Mouse (Mus musculus) midbrain, embryonic 10.5 days (tissue): ENCODE data around the gene Mpst. TPM values are rescaled to one million over a fixed set of nuclear protein-coding genes. Genes with fewer than 3 reads are reported as not detected.

Experiments
- polyA plus RNA-seq: library from polyadenylated mRNA; unstranded; fragments of >200 nt; fragmentation: Nextera tagmentation; extraction: Ambion mirVana; gene quantifications from 2 replicates; pipeline ENCODE4 v1.2.1, GENCODE M21; 2016

Mpst gene
- polyA plus RNA-seq, 1 experiment from 2014 or later: 1.6 TPM

Other genes with a start within 250 kb of the Mpst start
- gene Ift27, start 232.3 kb upstream of the Mpst start, polyA plus RNA-seq: 172 and 181 TPM in 2 replicates
- gene Pvalb, start 200.0 kb upstream of the Mpst start, polyA plus RNA-seq: 0.12 TPM in 1 of 2 replicates, not detected in the other
- 3.5 and 6.6 TPM in 2 replicates for gene Ncf4, start 161.6 kb upstream of the Mpst start, polyA plus RNA-seq
- 0.29 and 0.37 TPM in 2 replicates for gene Csf2rb2, start 100.7 kb upstream of the Mpst start, polyA plus RNA-seq
- 2.7 and 3.5 TPM in 2 replicates for gene Csf2rb, start 80.7 kb upstream of the Mpst start, polyA plus RNA-seq
- gene Tex33, start 10.5 kb upstream of the Mpst start, polyA plus RNA-seq: not detected in 2 replicates
- gene Tst, start 509 bp upstream of the Mpst start, polyA plus RNA-seq: 8.1 and 9.8 TPM in 2 replicates
- 64.0 and 68.3 TPM in 2 replicates for gene Kctd17, start 22.1 kb downstream of the Mpst start, polyA plus RNA-seq
- gene Tmprss6, start 62.2 kb downstream of the Mpst start, polyA plus RNA-seq: 0.21 and 0.52 TPM in 2 replicates
- not detected in 2 replicates for gene Il2rb, start 88.9 kb downstream of the Mpst start, polyA plus RNA-seq
- gene C1qtnf6, start 125.0 kb downstream of the Mpst start, polyA plus RNA-seq: 10.0 and 11.0 TPM in 2 replicates
- gene Sstr3, start 138.3 kb downstream of the Mpst start, polyA plus RNA-seq: 0.02 TPM in 1 of 2 replicates, not detected in the other
- 9.1 and 9.5 TPM in 2 replicates for gene Rac2, start 166.4 kb downstream of the Mpst start, polyA plus RNA-seq
- 5.9 and 6.7 TPM in 2 replicates for gene Cyth4, start 190.6 kb downstream of the Mpst start, polyA plus RNA-seq